Mouse (Mus musculus) retina, postnatal 7 days (tissue): ENCODE measurements around the gene Frs2.
"Not testable (repeated sequence)": the region's sequence is repeated elsewhere in the genome, so short reads cannot be mapped to it uniquely, and the experiment has no call there.

Experiments
- DNase-seq: peaks from one replicate; pipeline ENCODE4 v3.0.0-alpha.2; 2012; ENCODE audit warnings: low read depth, low spot score

The Frs2 gene

GRCm38 (mm10) chr10:117043497-117044166 lies 104.7 kb downstream of the Frs2 start:
- not testable (repeated sequence) for DNase-seq

- DNase-seq: no peak
These were observed 106.0 kb downstream of the Frs2 start for GRCm38 (mm10) chr10:117042295-117042694.

- DNase-seq: no peak
These were observed 108.0 kb downstream of the Frs2 start for GRCm38 (mm10) chr10:117040355-117040754.

- peak; percentile 60 for DNase-seq
These were observed 114.5 kb downstream of the Frs2 start for GRCm38 (mm10) chr10:117033785-117034184.

- DNase-seq: no peak
These were observed 117.2 kb downstream of the Frs2 start for GRCm38 (mm10) chr10:117031160-117031559.

DNA sequence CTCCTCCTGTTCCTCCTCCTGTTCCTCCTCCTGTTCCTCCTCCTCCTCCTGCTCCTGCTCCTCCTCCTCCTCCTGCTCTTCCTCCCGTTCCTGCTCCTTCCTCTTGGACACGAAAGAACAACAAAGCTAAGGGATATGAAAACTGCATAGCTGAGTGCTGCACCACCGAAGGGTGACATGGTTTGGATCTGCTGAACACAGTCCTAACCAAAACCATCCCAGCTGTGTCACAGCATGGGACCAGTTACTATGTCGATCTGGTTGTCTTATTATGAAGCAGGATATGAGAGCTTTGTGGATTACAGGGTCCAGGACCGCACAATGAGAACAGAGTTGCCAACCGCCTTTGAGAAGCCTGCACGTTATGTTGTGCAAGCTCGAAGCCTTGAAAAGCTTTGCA lies 122.2 kb downstream of the Frs2 start:
- no peak for DNase-seq

GRCm38 (mm10) chr10:117025776-117026175 lies 122.6 kb downstream of the Frs2 start:
- not testable (repeated sequence) for DNase-seq

DNA sequence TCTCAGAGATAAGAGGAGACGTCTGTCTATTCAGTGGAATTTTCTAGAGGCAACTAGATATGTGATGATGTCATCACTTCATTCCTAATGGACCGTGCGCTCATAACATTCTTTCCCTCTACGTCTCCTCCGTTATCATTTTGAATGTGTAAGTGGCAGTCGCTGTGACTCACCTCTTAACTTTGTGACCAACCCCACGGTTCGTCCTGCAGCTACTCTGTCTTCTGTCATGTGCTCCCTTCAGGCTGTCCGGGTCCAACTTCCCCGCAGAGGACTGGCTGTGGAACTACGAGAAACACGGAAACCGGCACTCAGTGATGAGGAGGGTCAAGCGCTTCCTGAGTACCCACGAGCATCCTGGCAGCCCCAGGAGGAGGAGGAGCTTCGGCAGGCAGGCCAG lies 124.6 kb downstream of the Frs2 start:
- no peak for DNase-seq

DNA sequence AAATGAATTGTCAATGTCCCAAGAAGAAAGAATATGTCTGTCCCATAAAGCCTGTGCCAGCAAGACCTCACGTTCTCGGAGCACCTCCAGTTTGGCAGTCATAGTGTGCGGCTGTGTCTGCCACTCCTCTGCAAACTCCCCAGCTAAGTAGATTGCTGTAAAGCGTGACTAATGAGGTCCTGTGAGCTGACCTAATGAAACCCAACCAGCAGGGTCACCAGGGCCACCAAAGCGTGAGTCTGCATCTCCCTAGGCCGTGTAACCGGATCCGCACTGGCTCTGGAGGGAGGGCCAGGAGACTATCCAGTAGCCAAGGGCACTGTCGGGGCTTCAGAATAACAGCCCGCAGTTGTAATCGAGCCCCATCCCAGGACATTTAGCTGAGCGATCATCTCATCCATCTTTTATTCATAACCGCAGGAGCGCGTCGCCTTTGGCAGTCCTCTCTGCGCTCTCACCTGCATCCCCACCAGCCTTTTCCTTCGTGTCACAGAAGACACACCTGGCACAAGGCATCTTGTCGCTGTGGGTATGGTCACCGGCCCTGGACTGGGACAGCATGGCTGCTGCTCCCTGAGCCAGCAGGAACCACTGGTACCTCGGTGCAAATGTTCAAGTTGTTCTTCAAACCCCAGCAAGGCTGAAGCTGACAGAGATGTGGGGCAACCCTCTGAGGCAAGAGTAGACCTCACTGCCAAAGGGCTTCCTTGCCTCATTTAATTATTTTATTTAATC lies 127.1 kb downstream of the Frs2 start:
- DNase-seq: no peak
